Comparison of ENCODE assay signal across 30 mouse cellular contexts in genomic region chr9:108248957-108249356, GRCm38 (mm10). TPM values are rescaled to one million over a fixed set of nuclear protein-coding genes. Genes with fewer than 3 reads are reported as not detected.
DNase-seq lines count a peak whose midpoint lies in the region; ATAC-seq and TF ChIP-seq lines count a peak whose summit lies in the region.
"Had no signal": no experiment of that assay in that cellular context is flagged by ENCODE, and none has a peak within 500 bp of the region (broad histone marks: within the 10 kb centered on the region; RNA-seq: fewer than 3 reads in every experiment).

No protein-coding gene starts in this region.

- H3K4me2 ChIP-seq in kidney, embryonic 16.5 days (replicated peaks; ENCODE audit: low read depth, low read length), result no peak overlapping the region
- H3K4me2 ChIP-seq: embryonic facial prominence, embryonic 13.5 days; forebrain, embryonic 15.5 days; limb, embryonic 15.5 days; liver, embryonic 13.5 days; lung, embryonic 15.5 days; stomach, embryonic 15.5 days had no signal

- WGBS in kidney, adult 2 months, result 62% methylated on average over 5 of the region's 5 CpGs
- WGBS in kidney, embryonic 16.5 days, result 44% methylated on average over 5 of the region's 5 CpGs

- no peak for TF ChIP-seq POLR2A in kidney, adult 2 months (IDR thresholded peaks at IDR 0.05; ENCODE audit: low read depth, low read length)

- 0 out of 2 replicates have a peak, but pooled peaks cover 5% of the 10 kb centered on the region for H3K4me1 ChIP-seq in kidney, adult 2 months (ENCODE audit: control insufficient read depth, insufficient read depth, low read length)
- no peaks in the 10 kb centered on the region for H3K4me1 ChIP-seq in kidney, embryonic 16.5 days (ENCODE audit: insufficient read depth, low read length)
- H3K4me1 ChIP-seq: embryonic facial prominence, embryonic 13.5 days; forebrain, embryonic 10.5 days; forebrain, embryonic 15.5 days; limb, embryonic 10.5 days; limb, embryonic 15.5 days; liver, embryonic 13.5 days; stomach, embryonic 15.5 days had no signal

- DNase-seq in gastrocnemius, adult 2 months, result peak; percentile 7
- DNase-seq in gastrocnemius, postnatal 36 days, result no peak
- no peak for DNase-seq in kidney, adult 2 months
- peak; percentile 70 for DNase-seq in Muller cell, postnatal 12 days (ENCODE audit: inconsistent ontology term)
- DNase-seq in R1 (ENCODE audit: low read depth, low spot score), result peak; percentile 28
- DNase-seq in right cerebral cortex, postnatal 36 days (ENCODE audit: low spot score in 2 of 2), result no peak
- DNase-seq in ovary, postnatal 14 days (ENCODE audit: low spot score), result no peak
- DNase-seq: B cell, adult 2 months; cerebellum, adult 11 months; cerebellum, adult 9-10 months; cerebellum, postnatal 36 days; heart, postnatal 10 days; kidney, adult 18-20 months; kidney, postnatal 10 days; layer of hippocampus, postnatal 36 days; liver, embryonic 13.5 days; midbrain, embryonic 14.5 days; retina, postnatal 1 day; right cerebral cortex, postnatal 14 days; thymus, postnatal 14 days had no signal

- no peak for TF ChIP-seq CTCF in gastrocnemius, adult 2 months (IDR thresholded peaks at IDR 0.05)
- no peak for TF ChIP-seq CTCF in kidney, adult 2 months (conservative IDR thresholded peaks at IDR 0.05; ENCODE audit: insufficient read depth, insufficient read length, low read depth, low read length)

- H3K4me3 ChIP-seq in gastrocnemius, adult 2 months, result no peak overlapping the region
- H3K4me3 ChIP-seq in kidney, adult 2 months (ENCODE audit: insufficient read depth, low read depth, low read length), result no peak overlapping the region
- no peak overlapping the region for H3K4me3 ChIP-seq in kidney, embryonic 16.5 days (ENCODE audit: low read length)
- H3K4me3 ChIP-seq: embryonic facial prominence, embryonic 13.5 days; forebrain, embryonic 10.5 days; forebrain, embryonic 15.5 days; limb, embryonic 10.5 days; limb, embryonic 15.5 days; liver, embryonic 13.5 days; lung, embryonic 15.5 days; stomach, embryonic 15.5 days had no signal

- H3K27me3 ChIP-seq in kidney, adult 2 months (replicated peaks; ENCODE audit: control insufficient read depth, insufficient read depth, low read length), result no peaks in the 10 kb centered on the region
- H3K27me3 ChIP-seq in kidney, embryonic 16.5 days (ENCODE audit: insufficient read depth, low read length), result no peaks in the 10 kb centered on the region
- H3K27me3 ChIP-seq: embryonic facial prominence, embryonic 13.5 days; forebrain, embryonic 15.5 days; limb, embryonic 15.5 days; liver, embryonic 13.5 days; lung, embryonic 15.5 days; stomach, embryonic 15.5 days had no signal

- H3K9me3 ChIP-seq in kidney, embryonic 16.5 days (ENCODE audit: low read length), result no peaks in the 10 kb centered on the region
- H3K9me3 ChIP-seq: embryonic facial prominence, embryonic 13.5 days; forebrain, embryonic 10.5 days; forebrain, embryonic 15.5 days; limb, embryonic 10.5 days; limb, embryonic 15.5 days; liver, embryonic 13.5 days; lung, embryonic 15.5 days; stomach, embryonic 15.5 days had no signal

- intact Hi-C loops in gastrocnemius, adult 2 months (cut with DNase I), result no loop called here
- intact Hi-C loops in gastrocnemius, postnatal 36 days (cut with DNase I), result no loop called here

- ATAC-seq in kidney, embryonic 16.5 days (ENCODE audit: low FRiP score, low TSS enrichment), result no peak
- ATAC-seq: forebrain, embryonic 15.5 days; hindbrain, postnatal 0 days had no signal

- H3K9ac ChIP-seq in kidney, embryonic 16.5 days (replicated peaks; ENCODE audit: low read length), result no peak overlapping the region
- H3K9ac ChIP-seq: embryonic facial prominence, embryonic 13.5 days; forebrain, embryonic 15.5 days; limb, embryonic 15.5 days; liver, embryonic 13.5 days; lung, embryonic 15.5 days; stomach, embryonic 15.5 days had no signal

- H3K36me3 ChIP-seq in kidney, adult 2 months (ENCODE audit: control insufficient read depth, insufficient read depth, low read length), result peaks cover 6% of the 10 kb centered on the region
- H3K36me3 ChIP-seq in kidney, embryonic 16.5 days (ENCODE audit: insufficient read depth, low read length), result peaks cover 22% of the 10 kb centered on the region

- peak overlapping the region; percentile 72; the same call in 1 of the 2 replicates for H3K27ac ChIP-seq in gastrocnemius, adult 2 months
- H3K27ac ChIP-seq in kidney, adult 2 months (ENCODE audit: insufficient read depth, low read depth, low read length), result 0 out of 2 replicates have a peak overlapping the region, but pooled peaks have one; percentile 27
- H3K27ac ChIP-seq in kidney, embryonic 16.5 days (ENCODE audit: low read length), result no peak overlapping the region
- H3K27ac ChIP-seq: embryonic facial prominence, embryonic 13.5 days; forebrain, embryonic 10.5 days; forebrain, embryonic 15.5 days; hindbrain, postnatal 0 days; limb, embryonic 10.5 days; liver, embryonic 13.5 days; lung, embryonic 15.5 days; macrophage; stomach, embryonic 15.5 days had no signal

RNA-seq across cellular contexts. Expression of gene Dag1, which starts 14.8 kb away (rescaled TPM):
- 100 to 1,000 TPM; 170 to 229 TPM for total RNA-seq in gastrocnemius, adult 2 months (2021)
- total RNA-seq in gastrocnemius, postnatal 36 days (2021), result 100 to 1,000 TPM; 170 to 174 TPM
- 66.8 and 67.2 TPM in 2 replicates for polyA plus RNA-seq in kidney, adult 2 months (2012; rRNA removed)
- 163 and 182 TPM in 2 replicates for polyA plus RNA-seq in kidney, embryonic 16.5 days (2015; fragmentation: Nextera tagmentation; extraction: Ambion mirVana)

RNA-seq across cellular contexts. Expression of gene Nicn1, which starts 41.3 kb away (rescaled TPM):
- total RNA-seq in gastrocnemius, adult 2 months (2021), result 10 to 100 TPM in 1 of 2 experiments, 1 to 10 TPM in 1; 9.3 to 11.9 TPM
- total RNA-seq in gastrocnemius, postnatal 36 days (2021), result 10 to 100 TPM in 1 of 2 experiments, 1 to 10 TPM in 1; 9.4 to 11.4 TPM
- 38.9 and 39.3 TPM in 2 replicates for polyA plus RNA-seq in kidney, adult 2 months (2012; rRNA removed)
- polyA plus RNA-seq in kidney, embryonic 16.5 days (2015; fragmentation: Nextera tagmentation; extraction: Ambion mirVana), result 37.2 and 45.5 TPM in 2 replicates

RNA-seq across cellular contexts. Expression of gene Amt, which starts 47.7 kb away (rescaled TPM):
- total RNA-seq in gastrocnemius, adult 2 months (2021), result 1 to 10 TPM; 1.0 to 1.4 TPM
- 1 to 10 TPM in 1 of 2 experiments, under 1 TPM in 1; 0.94 to 1.3 TPM for total RNA-seq in gastrocnemius, postnatal 36 days (2021)
- polyA plus RNA-seq in kidney, adult 2 months (2012; rRNA removed), result 77.5 and 84.2 TPM in 2 replicates
- 40.8 and 43.7 TPM in 2 replicates for polyA plus RNA-seq in kidney, embryonic 16.5 days (2015; fragmentation: Nextera tagmentation; extraction: Ambion mirVana)

RNA-seq across cellular contexts. Expression of gene Rhoa, which starts 57.0 kb away (rescaled TPM):
- 100 to 1,000 TPM in 1 of 2 experiments, 10 to 100 TPM in 1; 95.0 to 122 TPM for total RNA-seq in gastrocnemius, adult 2 months (2021)
- 10 to 100 TPM; 97.0 to 97.5 TPM for total RNA-seq in gastrocnemius, postnatal 36 days (2021)
- 125 and 179 TPM in 2 replicates for polyA plus RNA-seq in kidney, adult 2 months (2012; rRNA removed)
- 495 and 508 TPM in 2 replicates for polyA plus RNA-seq in kidney, embryonic 16.5 days (2015; fragmentation: Nextera tagmentation; extraction: Ambion mirVana)

RNA-seq across cellular contexts. Expression of gene Tcta, which starts 57.0 kb away (rescaled TPM):
- 10 to 100 TPM; 27.0 to 35.1 TPM for total RNA-seq in gastrocnemius, adult 2 months (2021)
- 10 to 100 TPM; 24.9 to 25.1 TPM for total RNA-seq in gastrocnemius, postnatal 36 days (2021)
- 53.0 and 55.3 TPM in 2 replicates for polyA plus RNA-seq in kidney, adult 2 months (2012; rRNA removed)
- 34.9 and 38.9 TPM in 2 replicates for polyA plus RNA-seq in kidney, embryonic 16.5 days (2015; fragmentation: Nextera tagmentation; extraction: Ambion mirVana)

Comparison
In these comparisons a context has a peak if more than half of its experiments do, and no peak if none do; other contexts are left out.
1. DNase-seq: peak in gastrocnemius, adult 2 months (single experiment), Muller cell, postnatal 12 days (single experiment) and R1 (single experiment); none in gastrocnemius, postnatal 36 days (0 of 2), kidney, adult 2 months (single experiment), right cerebral cortex, postnatal 36 days (0 of 2) and ovary, postnatal 14 days (single experiment).